Mouse (Mus musculus) naive thymus-derived CD4-positive, alpha-beta T cell, adult 2 months (primary cell): Measurements from ENCODE around the gene Hcn2.
A peak's percentile ranks its signal among the peaks of the same experiment; 100 is the strongest.

Experiments
- DNase-seq: peaks from one replicate; pipeline ENCODE4 v3.0.0-alpha.2; 2011; ENCODE audit warnings: low read depth

Gene Hcn2

DNA sequence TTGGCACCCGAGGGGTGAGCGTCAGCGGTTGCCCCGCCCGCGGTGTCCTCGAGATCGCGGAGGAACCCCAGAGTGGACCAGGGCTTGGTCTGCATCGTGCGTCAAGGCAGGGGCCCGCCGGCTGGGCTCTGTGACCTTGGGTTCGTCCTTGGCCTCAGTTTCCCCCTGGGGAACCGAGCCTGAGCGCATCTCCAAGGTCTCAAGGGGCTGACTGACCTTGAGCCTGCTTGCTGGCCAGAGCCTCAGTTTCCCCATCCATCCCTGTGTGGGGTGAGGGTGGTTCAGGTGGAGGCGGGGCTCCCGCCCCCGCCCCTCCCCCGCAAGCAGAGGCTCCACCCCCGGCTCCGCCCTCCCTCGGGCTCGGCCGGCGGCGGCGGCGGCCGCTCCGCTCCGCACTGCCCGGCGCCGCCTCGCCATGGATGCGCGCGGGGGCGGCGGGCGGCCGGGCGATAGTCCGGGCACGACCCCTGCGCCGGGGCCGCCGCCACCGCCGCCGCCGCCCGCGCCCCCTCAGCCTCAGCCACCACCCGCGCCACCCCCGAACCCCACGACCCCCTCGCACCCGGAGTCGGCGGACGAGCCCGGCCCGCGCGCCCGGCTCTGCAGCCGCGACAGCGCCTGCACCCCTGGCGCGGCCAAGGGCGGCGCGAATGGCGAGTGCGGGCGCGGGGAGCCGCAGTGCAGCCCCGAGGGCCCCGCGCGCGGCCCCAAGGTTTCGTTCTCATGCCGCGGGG is at the start of gene Hcn2:
TSS of gene Hcn2 (plus strand) at position 381 of the 734 bp plus-strand sequence.
- DNase-seq: no peak

DNA sequence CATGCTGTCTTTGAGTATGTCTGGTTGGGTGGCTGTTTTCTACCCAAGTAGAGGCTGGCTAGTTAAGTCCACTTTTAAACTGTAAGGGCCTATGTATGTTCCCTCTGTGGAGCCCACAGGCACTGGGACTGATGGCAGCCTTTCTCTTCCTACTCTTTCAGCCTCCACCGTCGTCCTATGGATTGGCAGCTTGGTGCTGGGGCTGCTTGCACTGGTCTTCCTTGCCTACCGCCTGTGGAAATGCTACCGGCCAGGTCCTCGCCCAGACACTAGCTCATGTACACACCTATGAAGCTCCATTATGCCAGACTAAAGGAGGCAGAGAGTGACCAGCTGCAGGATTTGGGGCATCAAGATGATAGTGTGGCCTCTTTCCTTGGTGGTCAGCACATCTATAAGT is 48.4 kb upstream of the Hcn2 start:
- DNase-seq: no peak

DNA sequence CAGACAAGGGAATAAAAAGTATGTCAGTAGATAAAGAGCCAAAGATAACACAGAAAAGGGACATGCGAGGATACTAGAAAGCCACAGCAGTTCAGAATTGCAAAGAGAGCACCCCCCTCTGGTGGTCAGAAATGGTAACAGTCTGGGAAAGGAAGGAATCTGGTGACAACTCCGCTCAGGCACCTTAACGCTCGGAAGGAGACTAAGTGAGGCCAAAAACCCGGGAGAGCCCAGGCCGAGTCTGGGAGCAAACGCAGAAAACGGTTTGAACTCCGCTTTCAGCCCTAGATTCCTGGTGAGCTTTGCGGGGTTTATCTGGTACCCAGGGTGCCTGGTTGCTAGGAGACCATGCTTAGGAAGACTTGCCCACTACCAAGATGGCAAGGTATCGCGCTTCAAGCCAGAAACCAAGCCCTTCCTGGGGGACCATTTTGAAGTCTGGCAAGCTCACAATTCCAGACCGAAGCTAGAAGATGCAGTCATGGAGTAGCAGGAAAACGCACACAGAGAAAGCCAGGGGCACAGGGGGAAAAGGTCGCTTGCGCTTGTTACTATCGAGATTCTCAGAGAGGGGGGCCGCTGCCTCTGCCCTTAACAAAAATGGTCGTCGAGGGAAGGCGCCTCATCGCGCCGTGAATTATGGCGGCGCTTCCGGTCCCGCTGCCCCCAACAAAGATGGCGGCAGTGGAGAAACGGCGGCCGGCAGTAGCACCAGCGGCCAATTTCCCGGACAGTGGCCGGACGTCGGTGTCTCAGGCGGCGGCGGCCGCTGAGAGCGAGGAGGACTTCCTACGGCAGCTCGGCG is 47.5 kb upstream of the Hcn2 start, which contains the start of gene Tpgs1:
TSS of gene Tpgs1 (plus strand) at position 599 of the 805 bp plus-strand sequence.
- peak; percentile 96 for DNase-seq

DNA sequence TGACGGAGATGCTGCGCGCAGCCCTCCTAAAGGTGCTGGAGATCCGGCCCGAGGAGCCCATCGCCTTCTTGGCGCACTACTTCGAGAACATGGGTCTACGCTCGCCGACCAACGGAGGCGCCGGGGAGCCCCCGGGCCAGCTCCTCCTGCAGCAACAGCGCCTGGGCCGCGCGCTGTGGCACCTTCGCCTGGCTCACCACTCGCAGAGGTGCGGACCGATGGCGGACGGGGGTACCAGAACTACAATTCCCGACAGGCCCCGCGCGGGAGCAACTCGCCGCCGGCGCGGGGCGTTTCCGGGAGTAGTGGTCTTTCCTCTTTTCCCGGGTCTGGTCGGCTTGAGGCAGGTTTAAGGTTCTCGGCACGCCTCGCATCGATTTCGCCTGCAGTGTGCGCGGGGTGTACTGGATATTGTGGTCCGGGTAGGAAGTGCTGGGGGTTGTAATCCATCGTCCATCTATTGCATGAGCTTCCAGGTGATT is 46.8 kb upstream of the Hcn2 start:
- no peak for DNase-seq

DNA sequence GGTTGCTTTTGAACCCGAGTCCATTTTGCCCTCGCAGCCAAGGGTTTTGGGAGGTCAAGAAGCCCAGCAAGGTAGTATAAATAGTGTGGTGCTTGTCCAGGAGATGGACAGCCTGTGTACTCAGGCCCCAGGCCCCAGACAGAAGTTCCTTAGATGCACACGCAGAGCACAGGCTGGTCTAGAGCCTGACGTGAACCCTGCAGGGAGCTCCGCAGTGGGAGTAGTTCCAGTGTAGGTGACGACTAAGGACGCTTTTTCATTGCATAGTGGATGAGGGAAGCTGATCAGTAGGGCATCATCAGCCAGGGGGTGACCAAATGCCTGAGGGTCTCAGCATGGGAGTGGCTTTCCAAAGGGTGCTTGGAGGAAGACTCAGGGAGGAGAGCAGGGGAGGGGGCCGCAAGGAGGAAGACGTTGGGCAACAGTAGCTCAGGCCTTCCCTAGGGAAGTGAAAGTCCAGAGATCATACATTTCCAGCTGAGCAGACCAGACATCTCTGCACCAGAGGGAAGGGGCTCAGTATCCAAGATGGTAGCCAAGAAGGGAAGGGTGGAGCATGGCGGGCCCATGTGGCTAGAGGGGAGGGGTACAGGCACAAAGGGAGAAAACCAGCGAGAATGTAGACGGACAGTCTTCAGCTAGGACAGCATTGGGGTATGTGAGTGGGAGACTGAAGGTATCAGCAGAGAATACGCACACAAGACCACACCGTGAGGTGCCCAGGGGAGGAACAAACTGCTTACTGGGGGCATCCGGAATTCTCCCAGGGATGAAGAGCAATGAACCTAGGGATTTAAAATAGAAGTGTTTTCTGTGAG is 46.2 kb upstream of the Hcn2 start:
- no peak for DNase-seq

DNA sequence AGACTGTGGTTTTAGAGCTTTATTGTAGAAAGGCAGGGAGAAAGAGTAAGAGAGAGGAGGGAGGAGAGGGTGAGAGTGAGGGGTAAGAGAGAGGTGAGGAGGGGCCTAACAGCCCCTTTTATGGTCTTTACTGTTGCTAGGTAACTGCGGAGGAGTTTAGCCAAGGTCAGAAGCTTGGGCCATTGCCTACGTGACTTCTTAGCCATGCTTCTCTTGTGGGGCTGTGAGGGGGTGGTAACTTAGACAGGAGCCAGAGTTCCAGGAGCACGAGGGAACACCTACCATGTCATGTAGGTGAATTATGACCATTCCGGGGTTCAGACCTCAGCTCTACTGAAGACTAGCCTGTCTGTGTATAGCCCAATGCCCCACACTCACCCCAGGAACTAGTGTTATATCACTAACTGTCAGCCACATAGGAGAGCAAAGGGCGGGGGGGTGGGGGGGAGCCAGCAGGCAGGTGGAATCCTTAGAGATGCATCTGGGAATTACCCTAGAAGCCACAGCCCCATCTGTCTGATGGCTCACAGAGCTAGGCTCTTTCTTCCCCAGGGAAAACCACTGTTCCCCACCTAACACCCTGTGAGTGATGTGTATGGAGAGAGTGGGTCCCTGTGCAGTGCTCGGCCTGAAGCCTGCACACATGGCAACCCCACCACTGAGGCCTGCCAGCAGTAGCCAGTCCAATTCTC is 44.9 kb upstream of the Hcn2 start:
- no peak for DNase-seq

DNA sequence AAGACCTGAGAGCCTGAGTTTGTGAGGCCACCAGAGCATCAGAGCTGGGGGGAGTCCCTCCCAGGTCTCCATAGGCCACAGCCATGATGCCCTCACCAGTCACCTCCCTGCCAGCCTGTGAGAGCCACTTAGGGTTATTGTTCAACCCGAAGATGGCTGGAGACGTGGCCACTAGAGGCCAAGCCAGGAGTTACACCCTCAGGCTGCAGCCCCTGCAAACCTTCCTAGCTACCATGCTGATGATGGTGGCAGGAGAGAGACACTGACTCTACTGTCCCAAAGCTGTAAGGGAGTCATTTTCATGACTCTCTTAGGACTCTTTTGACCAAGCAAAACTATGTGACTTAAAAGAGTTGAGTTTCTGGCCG is 44.4 kb upstream of the Hcn2 start:
- DNase-seq: no peak

DNA sequence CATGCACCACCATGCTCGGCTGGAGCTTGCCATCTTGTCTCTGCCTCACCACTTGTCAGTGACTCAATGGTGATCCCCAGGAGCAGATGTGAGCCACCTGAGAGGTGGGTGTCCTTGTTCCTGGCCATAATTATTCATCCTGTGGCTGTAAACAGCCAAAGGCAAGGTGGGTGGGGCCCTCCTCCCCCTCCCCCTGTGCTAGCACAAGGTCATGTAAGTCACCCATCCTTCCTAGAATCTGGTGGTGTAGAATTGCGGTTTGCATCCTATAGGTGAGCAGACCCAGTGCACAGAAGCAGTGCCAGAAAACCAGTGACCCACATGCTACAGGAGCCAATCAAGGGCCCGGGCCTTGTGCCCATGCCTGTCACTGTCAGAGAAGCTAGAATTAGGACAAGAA is 43.4 kb upstream of the Hcn2 start:
- DNase-seq: no peak

DNA sequence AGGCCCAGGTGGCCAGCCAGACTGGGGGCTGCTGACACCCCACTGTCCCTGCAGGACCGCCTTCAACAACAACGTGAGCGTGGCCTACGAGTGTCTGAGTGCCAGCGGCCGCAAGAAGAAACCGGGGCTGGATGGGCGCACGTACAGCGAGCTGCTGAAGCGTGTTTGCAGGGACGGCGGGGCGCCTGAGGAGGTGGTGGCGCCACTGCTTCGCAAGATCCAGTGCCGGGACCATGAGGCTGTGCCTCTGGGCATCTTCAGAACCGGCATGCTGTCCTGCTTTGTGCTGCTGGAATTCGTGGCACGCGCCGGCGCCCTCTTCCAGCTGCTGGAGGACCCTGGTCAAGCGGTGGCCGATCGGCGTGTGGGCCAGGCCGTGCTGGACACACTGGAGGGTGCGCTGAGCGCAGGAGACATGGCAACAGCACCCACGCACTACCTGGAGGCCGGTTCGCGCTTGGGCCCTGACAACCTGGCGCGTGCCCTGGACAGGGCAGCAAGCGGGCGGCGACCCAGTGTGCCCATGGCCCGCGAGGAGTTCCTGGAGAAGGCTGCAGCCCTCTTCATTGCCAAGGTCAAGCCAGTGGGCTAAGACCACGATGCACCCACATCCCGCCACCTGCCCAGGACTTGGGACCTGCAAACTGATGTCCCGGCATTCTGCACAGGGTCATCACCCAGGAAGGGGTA is 40.9 kb upstream of the Hcn2 start:
- DNase-seq: no peak

DNA sequence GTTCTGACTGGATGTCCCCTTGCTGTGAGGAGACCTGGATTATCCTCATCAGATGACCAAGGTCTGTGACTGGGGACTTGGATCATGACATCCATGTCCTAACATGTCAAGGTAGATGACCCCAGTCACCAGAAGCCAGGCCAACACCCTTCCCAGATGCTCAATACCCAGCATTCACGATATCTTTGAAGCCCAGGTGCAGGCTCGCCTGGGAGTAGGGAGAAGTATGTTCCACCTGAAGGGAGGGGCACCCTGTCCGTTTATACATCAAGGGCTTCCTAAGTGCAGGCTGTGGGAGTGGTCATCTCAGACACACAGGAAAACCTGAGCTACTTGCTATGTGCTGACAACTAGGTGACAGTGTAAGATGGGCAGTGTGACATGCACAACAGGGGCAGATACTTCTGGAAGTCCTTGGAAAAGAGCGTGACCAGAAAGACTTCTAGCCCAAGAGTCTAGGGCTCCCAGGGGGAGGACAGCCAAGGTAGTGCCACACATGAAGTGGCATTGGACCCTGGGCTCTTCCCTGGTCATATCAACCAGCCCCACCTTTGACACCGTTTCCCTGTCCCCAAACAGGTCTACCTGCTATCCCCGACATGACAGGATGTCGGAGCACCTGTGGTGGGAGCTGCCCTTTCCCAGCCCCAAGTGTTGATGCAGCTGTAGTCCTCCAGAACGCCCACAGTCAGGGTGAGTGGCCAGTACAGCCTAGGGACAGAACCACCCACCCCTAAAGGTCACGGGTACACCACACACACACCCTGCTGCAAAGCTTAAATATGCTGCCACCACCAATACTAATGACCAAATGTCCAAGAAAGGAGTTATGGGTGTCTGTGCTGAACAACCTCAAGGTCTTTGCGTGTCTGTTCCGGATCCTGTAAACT is 35.6 kb upstream of the Hcn2 start:
- peak; percentile 26 for DNase-seq

DNA sequence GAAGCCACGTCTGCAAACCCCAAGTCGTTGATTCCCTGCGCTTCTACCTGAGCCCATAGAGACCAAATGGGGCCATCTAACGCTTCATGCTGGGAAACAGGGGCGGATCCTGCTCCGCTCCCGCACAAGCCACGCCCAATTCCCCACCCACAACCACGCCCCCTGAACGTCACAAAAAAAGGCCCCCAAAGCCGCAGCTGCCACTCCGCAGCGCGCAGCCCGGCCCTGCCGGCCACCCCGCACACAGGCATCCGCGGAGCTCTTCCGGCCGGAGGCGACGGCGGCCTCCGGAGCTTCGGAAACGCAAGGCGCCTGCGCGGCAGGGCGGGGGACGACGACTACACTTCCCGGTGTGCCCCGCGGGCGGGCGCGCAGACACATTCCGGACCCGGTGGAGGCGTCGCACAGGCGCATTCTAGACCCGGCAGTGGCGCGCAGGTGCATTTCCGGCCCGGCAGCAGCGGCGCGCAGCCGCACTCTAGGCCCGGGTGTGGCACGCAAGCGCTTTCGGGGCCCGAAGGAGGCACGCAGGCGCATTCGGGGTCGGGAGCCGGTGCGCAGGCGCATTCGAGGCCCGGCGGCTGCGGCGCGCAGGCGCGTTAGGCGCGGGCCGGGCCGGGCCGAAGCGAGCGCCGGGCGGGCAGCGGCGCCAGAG is 34.7 kb upstream of the Hcn2 start, which contains the start of gene Cdc34:
TSS of gene Cdc34 (plus strand) at position 605 of the 655 bp plus-strand sequence.
- DNase-seq: peak; percentile 99

DNA sequence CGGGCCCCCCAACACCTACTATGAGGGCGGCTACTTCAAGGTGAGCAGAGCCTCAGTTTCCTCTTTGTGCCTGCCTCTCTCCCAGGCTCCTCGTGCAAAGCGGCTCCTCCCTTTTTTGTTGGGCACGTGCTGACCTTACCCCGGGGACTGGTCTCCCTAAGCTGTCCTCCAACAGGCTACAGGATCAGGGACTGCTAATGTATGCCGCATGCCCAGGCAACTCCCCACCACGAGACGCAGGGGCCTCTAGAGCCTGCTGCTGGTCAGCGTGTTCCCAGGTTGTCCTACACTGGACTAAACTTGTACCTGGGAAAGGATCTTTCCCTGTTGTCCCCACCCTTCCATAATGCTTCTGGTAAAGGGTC is 33.9 kb upstream of the Hcn2 start:
- peak; percentile 68 for DNase-seq

DNA sequence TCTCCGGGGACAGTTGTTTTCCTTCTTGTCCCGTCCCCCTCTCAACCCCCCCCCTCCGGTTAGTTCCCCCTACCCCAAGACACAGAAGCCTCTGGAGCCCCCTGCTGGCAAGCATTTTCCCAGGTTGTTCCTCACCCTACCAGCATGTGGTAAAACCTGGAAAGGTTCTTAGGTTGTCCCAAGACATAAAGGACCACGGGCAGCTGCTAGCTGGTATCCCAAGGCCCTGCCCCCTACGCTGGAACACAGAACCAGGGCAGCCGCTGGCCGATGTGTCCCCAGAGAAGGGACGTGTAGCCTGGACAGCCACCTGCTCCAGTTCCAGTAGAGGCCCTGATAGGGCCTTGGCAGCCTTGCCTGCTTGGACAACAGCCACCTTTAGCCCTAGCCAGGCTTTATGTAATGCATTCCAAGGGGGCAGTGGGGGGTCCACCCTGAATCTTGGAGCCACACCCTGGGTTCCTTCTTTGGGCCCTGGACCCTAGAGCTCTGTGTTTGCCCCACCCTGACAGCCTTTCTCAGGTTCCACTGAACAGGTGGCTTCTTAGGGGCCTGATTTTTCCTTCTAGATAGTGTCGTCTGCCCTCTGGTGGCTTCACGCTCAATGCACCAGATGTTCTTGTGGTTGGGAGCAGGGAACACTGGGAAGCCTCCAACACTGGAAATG is 33.4 kb upstream of the Hcn2 start:
- DNase-seq: peak; percentile 35

DNA sequence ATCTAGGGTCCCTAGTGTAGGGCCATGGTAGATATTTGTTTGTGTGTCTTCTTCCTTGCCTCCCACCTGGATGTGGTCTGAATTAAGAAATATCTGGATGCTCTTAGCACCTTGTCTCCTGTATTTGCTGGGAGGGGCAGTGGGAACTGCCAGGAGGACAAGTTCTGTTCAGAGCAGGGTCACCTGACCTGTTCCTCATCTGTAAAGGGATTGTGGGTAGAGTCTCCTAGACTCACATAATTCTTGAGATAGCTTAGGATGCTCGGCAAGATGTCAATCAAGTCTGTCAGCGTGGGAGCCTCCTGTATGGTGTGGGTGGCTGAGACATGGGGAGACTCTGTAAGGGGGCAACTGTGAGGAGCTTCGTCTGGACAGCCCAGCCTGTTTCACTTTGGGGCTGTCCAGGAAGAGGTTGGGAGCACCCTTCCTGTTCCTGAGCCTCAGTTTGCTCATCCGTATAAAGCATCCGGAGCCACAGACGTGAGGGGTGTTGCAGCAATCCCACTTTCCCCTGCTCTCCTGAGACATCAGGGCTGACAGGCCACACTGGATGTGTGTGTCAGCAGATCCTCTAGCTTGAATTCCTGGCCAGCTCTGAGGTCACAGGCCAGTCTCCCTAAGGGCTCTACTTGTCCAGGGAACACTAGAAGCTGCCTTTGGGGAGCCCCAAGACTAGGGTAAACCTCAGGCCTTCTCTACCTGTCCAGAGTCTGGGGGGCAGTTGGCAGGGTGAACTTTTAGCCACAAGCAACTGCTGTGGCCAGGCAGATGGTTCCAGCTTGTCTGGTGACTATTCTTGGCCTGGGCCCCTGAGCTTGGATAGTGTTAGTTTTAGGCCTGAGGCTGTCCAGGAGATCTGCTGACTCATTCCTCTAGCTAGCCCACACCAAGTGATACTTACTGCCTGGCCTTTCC is 32.5 kb upstream of the Hcn2 start:
- no peak for DNase-seq

DNA sequence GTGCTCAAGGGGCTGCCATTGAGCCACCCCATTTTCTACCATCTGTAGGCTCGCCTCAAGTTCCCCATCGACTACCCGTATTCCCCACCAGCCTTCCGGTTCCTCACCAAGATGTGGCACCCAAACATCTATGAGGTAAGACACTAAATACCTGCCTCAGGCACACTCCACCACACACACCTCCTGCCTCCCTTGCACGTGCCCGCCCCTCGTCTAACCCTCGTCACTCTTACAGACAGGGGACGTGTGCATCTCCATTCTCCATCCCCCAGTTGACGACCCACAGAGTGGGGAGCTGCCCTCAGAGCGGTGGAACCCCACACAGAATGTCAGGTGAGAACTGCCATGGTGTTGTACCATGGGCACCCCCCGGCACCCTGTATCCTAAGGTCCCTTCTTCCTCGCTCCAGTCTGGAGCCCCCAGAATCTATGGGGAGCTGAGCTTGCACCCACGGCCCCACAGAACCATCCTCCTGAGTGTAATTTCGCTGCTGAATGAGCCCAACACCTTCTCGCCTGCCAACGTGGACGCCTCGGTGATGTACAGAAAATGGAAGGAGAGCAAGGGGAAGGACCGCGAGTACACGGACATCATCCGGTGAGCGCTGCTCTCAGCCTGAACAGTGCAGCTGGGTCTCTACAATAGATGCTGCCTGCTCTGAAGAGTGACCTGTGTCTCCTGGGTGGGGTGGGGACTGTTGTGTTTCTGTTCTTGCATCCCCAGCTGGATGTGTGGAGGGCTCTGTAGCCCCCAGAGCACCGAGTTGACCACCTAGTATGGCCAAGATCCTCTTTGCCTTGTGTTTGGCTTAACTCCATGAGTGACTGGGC is 31.4 kb upstream of the Hcn2 start:
- DNase-seq: no peak

DNA sequence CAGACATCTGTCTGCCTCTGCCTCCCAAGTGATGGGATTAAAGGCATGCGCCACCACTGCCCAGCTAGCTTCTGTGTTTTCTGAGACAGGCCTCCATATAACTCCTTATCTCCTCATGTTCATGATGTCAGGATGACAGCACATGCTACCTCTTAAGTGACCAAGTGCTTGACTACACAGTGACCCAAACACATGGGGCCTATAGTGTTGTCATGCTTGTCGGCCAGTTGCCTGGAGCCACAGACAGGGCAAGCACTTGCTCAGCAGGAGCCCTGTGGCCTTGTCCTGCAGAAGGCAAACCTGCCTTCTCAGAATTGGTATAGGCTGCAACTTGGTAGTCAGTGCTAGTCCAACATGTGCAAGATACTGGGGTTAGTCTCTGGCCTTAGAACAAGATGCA is 30.2 kb upstream of the Hcn2 start:
- DNase-seq: no peak

DNA sequence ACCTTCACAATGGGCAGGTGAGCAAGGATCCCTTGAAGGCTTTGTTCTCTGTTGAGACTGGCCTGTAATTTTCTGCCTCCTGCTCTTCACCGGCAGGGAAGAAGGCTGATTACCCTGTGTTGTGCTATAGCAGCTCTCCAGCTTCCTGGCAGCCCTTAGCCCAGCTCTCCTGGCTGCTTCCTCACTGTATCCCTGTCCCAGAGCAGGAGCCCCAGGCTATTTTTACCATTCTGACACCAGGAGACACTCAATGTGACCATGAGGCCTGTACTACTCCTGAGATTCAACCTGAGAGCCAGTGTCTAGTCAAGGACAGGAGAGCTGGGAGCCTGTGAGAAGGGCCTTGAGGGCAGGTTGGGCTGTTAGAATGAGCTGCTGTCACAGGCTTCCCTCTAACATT is 29.7 kb upstream of the Hcn2 start:
- DNase-seq: no peak
